ENCODE assay signal across 8 mouse cellular contexts in the genomic region with DNA sequence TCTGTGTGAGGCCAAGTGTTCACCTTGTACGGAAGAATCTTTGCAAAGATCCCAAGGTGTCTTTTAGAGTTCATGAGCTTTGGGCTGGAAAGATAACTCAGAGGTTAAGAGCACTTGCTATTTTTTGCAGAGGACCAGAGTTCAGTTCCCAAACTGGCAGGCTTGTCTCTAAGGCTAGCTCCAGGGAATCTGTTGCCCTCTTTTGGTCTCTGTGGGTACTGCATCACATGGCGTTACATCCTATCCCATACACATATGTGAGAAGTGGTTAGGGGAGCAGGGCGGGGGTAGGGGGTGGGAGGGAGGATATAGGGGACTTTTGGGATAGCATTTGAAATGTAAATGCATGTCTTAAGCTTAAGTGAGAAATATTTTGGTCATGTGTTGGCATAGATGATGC.
DNase-seq lines count a peak whose midpoint lies in the region; ATAC-seq lines count a peak whose summit lies in the region.

No protein-coding gene starts in this region.

- no peaks in the 10 kb centered on the region for H3K9me3 ChIP-seq in embryonic facial prominence, embryonic 11.5 days (replicated peaks; ENCODE audit: control insufficient read depth, low read length)

- ATAC-seq in frontal cortex, adult (ENCODE audit: low TSS enrichment) = 0 out of 2 replicates have a peak, but pooled peaks have one; percentile 44
- no peak for ATAC-seq in embryonic facial prominence, embryonic 11.5 days (replicated peaks; ENCODE audit: insufficient number of reproducible peaks, low FRiP score, low TSS enrichment, low read depth)
- peak; percentile 77 for ATAC-seq in megakaryocyte, adult 5-6 weeks (ENCODE audit: poor library complexity, severe bottlenecking)

- DNase-seq in frontal cortex, postnatal 10 days (ENCODE audit: low spot score in 2 of 2) = no peak
- DNase-seq in right cerebral cortex, postnatal 4 days = peak; percentile 5
- no peak for DNase-seq in right cerebral cortex, postnatal 25 days
- peak; percentile 73 for DNase-seq in embryonic facial prominence, embryonic 11.5 days (ENCODE audit: low spot score)
- no peak for DNase-seq in Muller cell, postnatal 12 days (ENCODE audit: inconsistent ontology term)
- no peak for DNase-seq in frontal cortex, postnatal 25 days (ENCODE audit: low spot score in 2 of 2)

- no peak overlapping the region for H3K4me3 ChIP-seq in embryonic facial prominence, embryonic 11.5 days (ENCODE audit: low read depth, low read length)

- H3K9ac ChIP-seq in embryonic facial prominence, embryonic 11.5 days (replicated peaks; ENCODE audit: low read length) = no peak overlapping the region

- H3K4me2 ChIP-seq in embryonic facial prominence, embryonic 11.5 days (ENCODE audit: low read depth, low read length) = no peak overlapping the region

- H3K27me3 ChIP-seq in embryonic facial prominence, embryonic 11.5 days (ENCODE audit: control insufficient read depth, insufficient read depth, low read length) = no peaks in the 10 kb centered on the region

- H3K36me3 ChIP-seq in embryonic facial prominence, embryonic 11.5 days (replicated peaks; ENCODE audit: control insufficient read depth, insufficient read depth, low read depth, low read length) = no peaks in the 10 kb centered on the region

- H3K4me1 ChIP-seq in embryonic facial prominence, embryonic 11.5 days (ENCODE audit: control insufficient read depth, insufficient read depth, low read length) = no peaks in the 10 kb centered on the region

- 61% methylated on average over 3 of the region's 3 CpGs for WGBS in embryonic facial prominence, embryonic 11.5 days

- no peak overlapping the region for H3K27ac ChIP-seq in embryonic facial prominence, embryonic 11.5 days (replicated peaks; ENCODE audit: low read depth, low read length)

Comparison
In these comparisons a context has a peak if more than half of its experiments do, and no peak if none do; other contexts are left out.
1. DNase-seq: peak in right cerebral cortex, postnatal 4 days (single experiment) and embryonic facial prominence, embryonic 11.5 days (single experiment); none in frontal cortex, postnatal 10 days (0 of 2), right cerebral cortex, postnatal 25 days (single experiment), Muller cell, postnatal 12 days (single experiment) and frontal cortex, postnatal 25 days (0 of 2).